Mouse (Mus musculus) ES-Bruce4 (cell line): ENCODE measurements around the gene Hnrnpu.

ENCODE experiments used
- CTCF ChIP-seq: IDR thresholded peaks from one replicate; pipeline ENCODE4 v1.8.1; 2011; ENCODE audit warnings: low read depth, low read length
- POLR2A ChIP-seq: IDR thresholded peaks from one replicate; pipeline ENCODE4 v1.8.1; 2011; ENCODE audit warnings: low read length; ENCODE audit not compliant: insufficient read depth

- TF ChIP-seq POLR2A, result no peak
- TF ChIP-seq CTCF, result no peak
These were observed 16.6 kb downstream of the Hnrnpu start for GRCm38 (mm10) chr1:178320723-178321590.
